Mouse (Mus musculus) stomach, postnatal 0 days (tissue): ENCODE measurements around the gene Myadml2.

ENCODE experiments used
- CTCF ChIP-seq: IDR thresholded peaks from 2 replicates; pipeline ENCODE4 v1.5.1; 2016; ENCODE audit warnings: antibody characterized with exemption, low read depth, mild to moderate bottlenecking, moderate library complexity
- EP300 ChIP-seq: optimal IDR thresholded peaks from 2 replicates; pipeline ENCODE3; 2016; ENCODE audit warnings: antibody characterized with exemption

GRCm38 (mm10) chr11:120608241-120609034, 39.5 kb downstream of the Myadml2 start, which contains the start of gene Npb:
- TF ChIP-seq CTCF (no peak), EP300 (no peak)
